Mouse (Mus musculus): ENCODE results near the gene Runx1.

DNA sequence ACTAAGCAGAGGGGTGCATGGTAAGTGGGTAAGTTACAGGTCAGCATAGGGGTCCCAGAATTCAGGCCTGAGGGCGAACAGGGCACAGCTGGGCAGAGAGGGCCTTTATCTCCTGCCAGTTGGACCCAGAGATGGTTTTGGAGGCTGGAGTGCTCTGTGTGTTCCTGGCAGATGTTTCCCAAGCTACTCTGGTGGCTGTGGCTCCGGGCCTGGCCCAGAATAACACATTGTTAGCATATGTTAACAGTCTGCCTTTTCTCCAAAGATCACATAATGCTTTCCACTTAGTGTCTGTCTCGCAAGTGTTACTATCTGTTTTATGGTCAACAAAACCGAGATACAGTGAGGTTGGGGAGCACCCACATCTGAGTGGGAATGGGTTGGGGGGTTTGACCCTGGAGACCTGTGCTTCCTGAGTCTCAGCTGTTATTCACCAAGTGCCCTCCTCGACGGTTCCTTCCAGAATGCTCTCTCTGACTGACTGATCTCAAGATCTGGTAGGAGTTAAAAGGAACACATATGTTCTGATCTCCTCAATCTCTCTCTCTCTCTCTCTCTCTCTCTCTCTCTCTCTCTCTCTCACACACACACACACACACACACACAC, 39.6 kb downstream of the Runx1 start:
- TF ChIP-seq CTCF (IDR thresholded peaks at IDR 0.05; ENCODE audit: control insufficient read depth, insufficient read depth, low read length) (no peak), POLR2A (IDR thresholded peaks at IDR 0.05; ENCODE audit: borderline replicate concordance, control insufficient read depth, low read depth, low read length) (no peak)
